Mouse (Mus musculus) hindbrain, embryonic 15.5 days (tissue): ENCODE results near the gene Kcnb1. TPM values are rescaled to one million over a fixed set of nuclear protein-coding genes. Genes with fewer than 3 reads are reported as not detected.

Experiments used
- ATAC-seq: fragments of 200-750 bp; cut with Nextera tagmentation; 2 replicates; pipeline ENCODE4 v1.8.0; 2017; ENCODE audit warnings: low read depth, moderate number of reproducible peaks, moderate TSS enrichment; ENCODE audit not compliant: low FRiP score
- H3K27ac ChIP-seq: fragments of 300-500 bp; sonication (generic); replicated peaks from 2 replicates; pipeline ENCODE4 v1.5.1; 2015; ENCODE audit warnings: mild to moderate bottlenecking, inconsistent platforms
- H3K27me3 ChIP-seq: fragments of 300-500 bp; sonication (generic); 2 replicates; pipeline ENCODE4 v1.6.1; 2015; ENCODE audit warnings: control low read depth, inconsistent platforms
- H3K36me3 ChIP-seq: fragments of 300-500 bp; sonication (generic); 2 replicates; pipeline ENCODE4 v1.6.1; 2015; ENCODE audit warnings: control low read depth, inconsistent platforms
- H3K4me1 ChIP-seq: fragments of 300-500 bp; sonication (generic); replicated peaks from 2 replicates; pipeline ENCODE4 v1.6.1; 2015; ENCODE audit warnings: control low read depth, inconsistent platforms
- H3K4me2 ChIP-seq: fragments of 300-500 bp; sonication (generic); 2 replicates; pipeline ENCODE4 v1.6.1; 2015; ENCODE audit warnings: moderate library complexity, mild to moderate bottlenecking, inconsistent platforms
- H3K4me3 ChIP-seq: fragments of 300-500 bp; sonication (generic); 2 replicates; pipeline ENCODE4 v1.5.1; 2015; ENCODE audit warnings: mild to moderate bottlenecking, inconsistent platforms
- H3K9ac ChIP-seq: fragments of 300-500 bp; sonication (generic); 2 replicates; pipeline ENCODE4 v1.6.1; 2015; ENCODE audit warnings: inconsistent platforms
- H3K9me3 ChIP-seq: fragments of 300-500 bp; sonication (generic); 2 replicates; pipeline ENCODE4 v1.6.1; 2016; ENCODE audit warnings: control low read depth, inconsistent platforms
- WGBS: fragments of 180-500 bp; shearing (Covaris S2); methylation state at CpG from one replicate; pipeline ENCODE4 v1.1.7; 2015; 5-methylcytosine and 5-hydroxymethylcytosine counted together
- polyA plus RNA-seq: library from polyadenylated mRNA; unstranded; fragments of >200 nt; fragmentation: Nextera tagmentation; extraction: Ambion mirVana; gene quantifications from 2 replicates; pipeline ENCODE4 v1.2.1, GENCODE M21; 2015

The Kcnb1 gene
- polyA plus RNA-seq, 1 experiment from 2014 or later, result 3.4 TPM

DNA sequence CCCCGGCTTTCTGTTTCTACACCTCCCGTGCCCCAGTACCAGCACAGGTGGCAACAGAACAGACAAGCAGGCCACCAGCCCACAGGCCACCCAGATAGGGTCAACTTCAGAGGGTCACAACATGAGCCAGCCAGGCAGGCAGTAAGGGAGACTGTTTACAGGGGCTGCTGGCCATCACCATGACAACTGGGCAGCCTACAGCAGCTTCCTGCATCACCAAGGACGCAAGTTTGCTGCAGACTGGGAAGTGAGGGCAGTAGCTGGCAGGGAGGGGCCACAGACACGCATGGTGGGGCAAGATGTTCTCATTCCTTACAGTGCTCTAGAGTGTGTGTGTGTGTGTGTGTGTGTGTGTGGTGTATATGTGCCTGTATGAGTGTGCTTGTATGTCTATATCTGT, 108.3 kb downstream of the Kcnb1 start:
- Histone ChIP-seq H3K4me2 (no peak overlapping the region), H3K27ac (no peak overlapping the region), H3K4me1 (peaks cover 23% of the 10 kb centered on the region), H3K36me3 (no peaks in the 10 kb centered on the region), H3K9ac (no peak overlapping the region), H3K4me3 (no peak overlapping the region), H3K9me3 (no peaks in the 10 kb centered on the region), H3K27me3 (no peaks in the 10 kb centered on the region)
- 20% methylated on average over 4 of the region's 4 CpGs for WGBS
- ATAC-seq, result peak; percentile 60

DNA sequence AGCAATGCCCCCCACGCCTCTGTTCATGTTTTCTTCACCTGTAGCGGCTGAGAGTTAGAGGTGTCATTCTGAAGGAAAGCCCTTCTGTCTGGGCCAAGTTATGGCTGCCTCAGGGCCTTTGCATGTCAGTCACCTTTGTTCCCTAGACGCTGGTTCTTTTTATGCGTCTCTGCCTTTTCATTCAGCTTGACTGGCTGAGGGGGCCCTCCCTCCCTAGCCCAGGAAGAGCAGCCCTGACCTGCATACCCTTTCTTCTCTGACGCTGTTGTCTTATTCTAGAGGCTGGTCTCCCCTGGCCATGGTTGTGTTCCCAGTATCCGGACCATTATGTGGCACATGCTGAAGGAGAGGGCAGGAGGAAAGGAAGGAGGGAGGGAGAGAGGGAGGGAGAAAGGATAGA, 108.8 kb downstream of the Kcnb1 start:
- Histone ChIP-seq H3K4me1 (peaks cover 23% of the 10 kb centered on the region), H3K36me3 (no peaks in the 10 kb centered on the region), H3K27me3 (no peaks in the 10 kb centered on the region), H3K4me2 (no peak overlapping the region), H3K9ac (no peak overlapping the region), H3K27ac (no peak overlapping the region), H3K9me3 (no peaks in the 10 kb centered on the region), H3K4me3 (no peak overlapping the region)
- 49% methylated on average over 6 of the region's 6 CpGs for WGBS
- ATAC-seq, result no peak

GRCm38 (mm10) chr2:167080387-167080786, 109.6 kb downstream of the Kcnb1 start:
- Histone ChIP-seq H3K4me2 (no peak overlapping the region), H3K27ac (no peak overlapping the region), H3K4me1 (peaks cover 23% of the 10 kb centered on the region), H3K36me3 (no peaks in the 10 kb centered on the region), H3K9me3 (no peaks in the 10 kb centered on the region), H3K27me3 (no peaks in the 10 kb centered on the region), H3K9ac (no peak overlapping the region), H3K4me3 (no peak overlapping the region)
- ATAC-seq, result no peak
- 88% methylated on average over 3 of the region's 3 CpGs for WGBS

GRCm38 (mm10) chr2:167079535-167080257, 110.3 kb downstream of the Kcnb1 start:
- Histone ChIP-seq H3K9ac (no peak overlapping the region), H3K36me3 (no peaks in the 10 kb centered on the region), H3K4me2 (no peak overlapping the region), H3K9me3 (no peaks in the 10 kb centered on the region), H3K27ac (peak overlapping the region; percentile 61), H3K4me3 (no peak overlapping the region), H3K4me1 (peaks cover 23% of the 10 kb centered on the region), H3K27me3 (no peaks in the 10 kb centered on the region)
- WGBS, result 38% methylated on average over 18 of the region's 18 CpGs
- ATAC-seq, result no peak

DNA sequence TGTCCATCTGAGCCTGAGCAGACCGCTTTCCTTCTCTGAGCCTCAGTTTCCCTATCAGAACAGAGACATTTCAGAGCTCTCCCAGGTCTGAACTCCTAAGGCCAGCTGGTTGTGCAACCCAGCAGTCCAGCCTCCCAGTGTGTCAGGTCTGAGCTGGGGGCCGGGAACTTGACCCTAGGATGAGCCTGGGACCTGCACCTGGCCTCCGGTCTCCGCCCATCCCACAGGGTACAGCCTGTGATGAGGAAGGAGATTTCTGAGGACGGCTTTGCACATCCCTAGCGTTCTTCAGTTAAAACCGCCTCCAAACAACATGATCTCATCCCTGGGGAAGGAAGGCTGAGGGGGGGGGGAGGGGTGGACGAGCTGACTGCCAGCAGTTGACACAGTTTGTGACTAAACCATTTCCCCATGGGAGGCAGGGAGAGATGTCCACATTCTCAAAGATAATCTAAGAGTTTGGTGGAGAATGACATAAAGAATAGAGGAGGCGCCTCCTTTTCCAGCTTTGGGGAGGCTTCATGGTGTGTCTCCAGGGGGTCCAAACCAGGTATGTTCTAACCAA, 110.9 kb downstream of the Kcnb1 start:
- H3K9me3 ChIP-seq, result no peaks in the 10 kb centered on the region
- H3K4me3 ChIP-seq, result no peak overlapping the region
- 51% methylated on average over 9 of the region's 9 CpGs for WGBS
- peak overlapping the region; percentile 61; the same call in 1 of the 2 replicates for H3K27ac ChIP-seq
- no peaks in the 10 kb centered on the region for H3K36me3 ChIP-seq
- no peak overlapping the region for H3K9ac ChIP-seq
- ATAC-seq, result peak; percentile 16; the same call in 1 of the 2 replicates
- no peak overlapping the region for H3K4me2 ChIP-seq
- no peaks in the 10 kb centered on the region for H3K27me3 ChIP-seq
- peaks cover 23% of the 10 kb centered on the region for H3K4me1 ChIP-seq

DNA sequence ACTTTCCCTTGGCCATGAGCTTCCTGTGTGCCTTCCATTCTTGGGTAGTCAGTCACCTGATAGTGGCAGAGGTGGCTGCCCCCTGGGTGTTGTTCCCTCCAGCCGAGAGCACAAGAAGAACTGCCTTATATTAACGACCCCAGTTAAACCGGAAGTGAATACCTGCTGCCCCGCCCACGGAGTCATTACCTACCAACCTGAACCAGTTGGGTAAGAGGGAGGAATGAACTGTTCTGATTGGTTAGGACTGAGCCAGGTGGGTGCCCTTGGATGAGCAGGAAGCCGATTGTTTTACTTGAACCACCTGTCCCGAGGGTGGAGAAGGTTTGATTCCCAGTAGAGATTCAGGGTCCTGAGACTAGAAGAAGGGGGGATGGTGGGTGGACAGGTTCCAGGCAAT, 111.5 kb downstream of the Kcnb1 start:
- WGBS, result 49% methylated on average over 7 of the region's 7 CpGs
- peaks cover 23% of the 10 kb centered on the region for H3K4me1 ChIP-seq
- H3K4me2 ChIP-seq, result no peak overlapping the region
- no peak overlapping the region for H3K27ac ChIP-seq
- H3K9me3 ChIP-seq, result no peaks in the 10 kb centered on the region
- H3K27me3 ChIP-seq, result no peaks in the 10 kb centered on the region
- H3K9ac ChIP-seq, result no peak overlapping the region
- H3K36me3 ChIP-seq, result no peaks in the 10 kb centered on the region
- no peak overlapping the region for H3K4me3 ChIP-seq
- no peak for ATAC-seq

GRCm38 (mm10) chr2:167077199-167077962, 112.6 kb downstream of the Kcnb1 start:
- no peak overlapping the region for H3K4me3 ChIP-seq
- H3K36me3 ChIP-seq, result no peaks in the 10 kb centered on the region
- no peak overlapping the region for H3K9ac ChIP-seq
- no peaks in the 10 kb centered on the region for H3K9me3 ChIP-seq
- no peak overlapping the region for H3K27ac ChIP-seq
- no peak for ATAC-seq
- no peaks in the 10 kb centered on the region for H3K27me3 ChIP-seq
- WGBS, result 88% methylated on average over 11 of the region's 11 CpGs
- no peak overlapping the region for H3K4me2 ChIP-seq
- peaks cover 24% of the 10 kb centered on the region for H3K4me1 ChIP-seq

GRCm38 (mm10) chr2:167076759-167077158, 113.2 kb downstream of the Kcnb1 start:
- Histone ChIP-seq H3K4me3 (no peak overlapping the region), H3K27ac (no peak overlapping the region), H3K9ac (no peak overlapping the region), H3K9me3 (no peaks in the 10 kb centered on the region), H3K36me3 (no peaks in the 10 kb centered on the region), H3K4me2 (no peak overlapping the region), H3K4me1 (peaks cover 25% of the 10 kb centered on the region), H3K27me3 (no peaks in the 10 kb centered on the region)
- 74% methylated on average over 2 of the region's 2 CpGs for WGBS
- ATAC-seq, result no peak

DNA sequence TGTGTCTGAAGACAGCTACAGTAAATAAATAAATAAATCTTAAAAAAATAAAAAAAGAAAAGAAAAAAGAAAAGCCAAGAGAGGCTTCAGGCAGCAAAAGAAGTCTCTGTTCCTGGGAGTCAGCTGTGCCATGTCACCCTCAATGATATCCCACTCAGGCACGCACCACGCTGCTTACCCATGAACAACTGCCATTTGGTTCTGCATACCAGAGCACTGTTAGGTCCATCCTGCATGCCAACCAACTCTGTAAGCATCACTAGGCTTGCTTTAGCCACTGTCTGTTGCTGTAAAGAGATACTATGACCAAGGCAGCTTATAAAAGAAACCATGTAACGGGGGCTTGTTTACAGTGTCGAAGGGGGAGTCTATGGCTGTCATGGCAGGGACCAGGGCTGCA, 113.6 kb downstream of the Kcnb1 start:
- Histone ChIP-seq H3K27ac (no peak overlapping the region), H3K9me3 (no peaks in the 10 kb centered on the region), H3K36me3 (no peaks in the 10 kb centered on the region), H3K9ac (no peak overlapping the region), H3K4me2 (no peak overlapping the region), H3K27me3 (no peaks in the 10 kb centered on the region), H3K4me3 (no peak overlapping the region), H3K4me1 (peaks cover 22% of the 10 kb centered on the region)
- WGBS, result 90% methylated on average over 4 of the region's 4 CpGs
- ATAC-seq, result no peak

GRCm38 (mm10) chr2:167074587-167074986, 115.4 kb downstream of the Kcnb1 start:
- Histone ChIP-seq H3K4me1 (peaks cover 26% of the 10 kb centered on the region), H3K27me3 (no peaks in the 10 kb centered on the region), H3K4me2 (no peak overlapping the region), H3K36me3 (no peaks in the 10 kb centered on the region), H3K4me3 (no peak overlapping the region), H3K9me3 (no peaks in the 10 kb centered on the region), H3K9ac (no peak overlapping the region), H3K27ac (no peak overlapping the region)
- ATAC-seq, result no peak
- 94% methylated on average over 5 of the region's 5 CpGs for WGBS

GRCm38 (mm10) chr2:167071641-167072601, 118.0 kb downstream of the Kcnb1 start:
- peak overlapping the region; percentile 51 for H3K9ac ChIP-seq
- H3K36me3 ChIP-seq, result peaks cover 4% of the 10 kb centered on the region
- H3K27ac ChIP-seq, result peak overlapping the region; percentile 84
- H3K4me2 ChIP-seq, result peak overlapping the region; percentile 72
- ATAC-seq, result peak; percentile 98
- WGBS, result 8% methylated on average over 22 of the region's 22 CpGs
- peak overlapping the region; percentile 52 for H3K4me3 ChIP-seq
- H3K9me3 ChIP-seq, result no peaks in the 10 kb centered on the region
- H3K4me1 ChIP-seq, result peaks cover 13% of the 10 kb centered on the region
- no peaks in the 10 kb centered on the region for H3K27me3 ChIP-seq
